Mouse (Mus musculus): ENCODE data around the gene Dgkg.

Gene Dgkg

GRCm38 (mm10) chr16:22499951-22500350 lies 157.1 kb downstream of the Dgkg start:
- no peak for DNase-seq (ENCODE audit: low read depth, low spot score)

GRCm38 (mm10) chr16:22499447-22499846 lies 157.6 kb downstream of the Dgkg start:
- no peak for DNase-seq (ENCODE audit: low read depth, low spot score)

GRCm38 (mm10) chr16:22497976-22498375 lies 159.0 kb downstream of the Dgkg start:
- DNase-seq (ENCODE audit: low read depth, low spot score) = no peak

- DNase-seq (ENCODE audit: low read depth, low spot score) = no peak
Observed at GRCm38 (mm10) chr16:22495259-22495658, 161.8 kb downstream of the Dgkg start.

- no peak for DNase-seq (ENCODE audit: low read depth, low spot score)
Observed at GRCm38 (mm10) chr16:22494815-22495214, 162.2 kb downstream of the Dgkg start.

GRCm38 (mm10) chr16:22493396-22493795 lies 163.6 kb downstream of the Dgkg start:
- no peak for DNase-seq (ENCODE audit: low read depth, low spot score)

GRCm38 (mm10) chr16:22491446-22492166 lies 165.4 kb downstream of the Dgkg start:
- DNase-seq (ENCODE audit: low read depth, low spot score) = no peak

GRCm38 (mm10) chr16:22483900-22484299 lies 173.1 kb downstream of the Dgkg start:
- no peak for DNase-seq (ENCODE audit: low read depth, low spot score)

- no peak for DNase-seq (ENCODE audit: low read depth, low spot score)
Observed at GRCm38 (mm10) chr16:22479322-22479721, 177.7 kb downstream of the Dgkg start.

- DNase-seq (ENCODE audit: low read depth, low spot score) = no peak
Observed at GRCm38 (mm10) chr16:22471728-22472127, 185.3 kb downstream of the Dgkg start.

GRCm38 (mm10) chr16:22469385-22469784 lies 187.6 kb downstream of the Dgkg start:
- DNase-seq (ENCODE audit: low read depth, low spot score) = no peak

- no peak for DNase-seq (ENCODE audit: low read depth, low spot score)
Observed at GRCm38 (mm10) chr16:22467111-22467510, 189.9 kb downstream of the Dgkg start.

GRCm38 (mm10) chr16:22466381-22466780 lies 190.6 kb downstream of the Dgkg start:
- no peak for DNase-seq (ENCODE audit: low read depth, low spot score)

- no peak for DNase-seq (ENCODE audit: low read depth, low spot score)
Observed at GRCm38 (mm10) chr16:22462220-22462619, 194.8 kb downstream of the Dgkg start.

GRCm38 (mm10) chr16:22461728-22462127 lies 195.3 kb downstream of the Dgkg start:
- DNase-seq (ENCODE audit: low read depth, low spot score) = no peak

GRCm38 (mm10) chr16:22460960-22461359 lies 196.1 kb downstream of the Dgkg start:
- no peak for DNase-seq (ENCODE audit: low read depth, low spot score)

GRCm38 (mm10) chr16:22452082-22452481 lies 204.9 kb downstream of the Dgkg start:
- no peak for DNase-seq (ENCODE audit: low read depth, low spot score)

- no peak for DNase-seq (ENCODE audit: low read depth, low spot score)
Observed at GRCm38 (mm10) chr16:22448093-22448492, 208.9 kb downstream of the Dgkg start.

- DNase-seq (ENCODE audit: low read depth, low spot score) = no peak
Observed at GRCm38 (mm10) chr16:22444786-22445185, 212.2 kb downstream of the Dgkg start.

GRCm38 (mm10) chr16:22442202-22442601 lies 214.8 kb downstream of the Dgkg start:
- no peak for DNase-seq (ENCODE audit: low read depth, low spot score)

GRCm38 (mm10) chr16:22441317-22441716 lies 215.7 kb downstream of the Dgkg start:
- no peak for DNase-seq (ENCODE audit: low read depth, low spot score)

GRCm38 (mm10) chr16:22440269-22440668 lies 216.8 kb downstream of the Dgkg start:
- DNase-seq (ENCODE audit: low read depth, low spot score) = no peak

- peak; percentile 96 for DNase-seq (ENCODE audit: low read depth, low spot score)
Observed at GRCm38 (mm10) chr16:22439499-22440177, 217.4 kb downstream of the Dgkg start, which contains the start of gene Etv5. Etv5 (minus strand) TSS chr16:22439719.

Measured in retina, postnatal 7 days (tissue).